Mouse (Mus musculus) central nervous system, embryonic 11.5 days (tissue): Measurements from ENCODE around the gene Evc2. TPM values are rescaled to one million over a fixed set of nuclear protein-coding genes. Genes with fewer than 3 reads are reported as not detected.

Experiments
- polyA plus RNA-seq: library from polyadenylated mRNA; depleted of rRNA; stranded (reverse); fragments of >200 nt; gene quantifications from 2 replicates; pipeline ENCODE4 v1.2.3, GENCODE M21; 2012; rRNA removed

Gene Evc2
- polyA plus RNA-seq: 20.3 and 22.5 TPM in 2 replicates

GRCm38 (mm10) chr5:37338288-37338687 is at the start of gene Evc2:
Gene Evc2, plus strand, starts transcription at chr5:37338499.

GRCm38 (mm10) chr5:37336485-37337105 is 1.7 kb upstream of the Evc2 start, which contains the start of gene Evc:
Gene Evc, minus strand, starts transcription at chr5:37336894.

Other genes with a start within 250 kb of the Evc2 start
- gene Crmp1, start 96.6 kb upstream of the Evc2 start, polyA plus RNA-seq: 220 and 242 TPM in 2 replicates
- gene Evc, start 1.6 kb upstream of the Evc2 start, polyA plus RNA-seq: 39.0 and 46.1 TPM in 2 replicates